Mouse (Mus musculus): ENCODE results near the gene Bean1. TPM values are rescaled to one million over a fixed set of nuclear protein-coding genes. Genes with fewer than 3 reads are reported as not detected.

Bean1 gene
- polyA plus RNA-seq, 2 experiments, result 0.02 TPM; not detected in 1

DNA sequence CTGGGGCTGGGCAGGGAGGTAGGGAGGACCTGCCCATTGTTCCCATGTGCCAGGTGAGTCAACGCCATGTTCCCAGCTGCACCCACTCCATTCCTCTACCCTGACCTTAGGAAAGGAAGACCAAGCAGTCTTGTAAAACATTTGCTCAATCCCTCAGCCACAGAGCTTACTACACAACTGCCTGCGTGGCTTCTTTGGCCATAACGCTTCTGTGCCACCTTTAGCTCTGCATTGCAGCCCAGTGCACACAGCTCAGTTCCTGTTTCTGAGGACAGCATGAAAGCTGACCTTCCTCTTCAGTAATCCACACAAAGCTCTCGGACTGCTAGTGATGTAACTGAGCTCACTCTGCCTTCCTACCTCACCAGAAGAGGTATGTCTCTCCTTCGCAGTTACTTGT is 62.7 kb downstream of the Bean1 start:
- Histone ChIP-seq H3K27ac (no peak overlapping the region), H3K4me3 (ENCODE audit: insufficient read depth in 1 of 2, low read depth in 2 of 2, low read length in 2 of 2) (no peak overlapping the region), H3K27me3 (ENCODE audit: control insufficient read depth, insufficient read depth, low read length) (no peaks in the 10 kb centered on the region), H3K9ac (replicated peaks) (no peak overlapping the region), H3K4me1 (replicated peaks; ENCODE audit: control insufficient read depth in 2 of 2, insufficient read depth in 2 of 2, low read length in 1 of 2) (peaks cover 0 to 5% of the 10 kb centered on the region in 2 experiments; a peak in 2 of 4 replicates), H3K4me2 (ENCODE audit: low read depth) (no peak overlapping the region), H3K9me3 (ENCODE audit: control insufficient read depth, low read length) (no peaks in the 10 kb centered on the region), H3K36me3 (replicated peaks; ENCODE audit: control insufficient read depth, insufficient read depth, low read depth) (peaks cover 6% of the 10 kb centered on the region; the same call in 1 of the 2 replicates)
- no peak for ATAC-seq (ENCODE audit: insufficient read depth)
- TF ChIP-seq CTCF (IDR thresholded peaks at IDR 0.05; ENCODE audit: low read depth), result no peak
- TF ChIP-seq EP300 (IDR thresholded peaks at IDR 0.05; ENCODE audit: low read depth), result no peak
- 60% methylated on average over 5 of the region's 5 CpGs for WGBS (ENCODE audit: insufficient replicate concordance)
- DNase-seq (ENCODE audit: low read depth in 3 of 3, low spot score in 3 of 3), result no peak

DNA sequence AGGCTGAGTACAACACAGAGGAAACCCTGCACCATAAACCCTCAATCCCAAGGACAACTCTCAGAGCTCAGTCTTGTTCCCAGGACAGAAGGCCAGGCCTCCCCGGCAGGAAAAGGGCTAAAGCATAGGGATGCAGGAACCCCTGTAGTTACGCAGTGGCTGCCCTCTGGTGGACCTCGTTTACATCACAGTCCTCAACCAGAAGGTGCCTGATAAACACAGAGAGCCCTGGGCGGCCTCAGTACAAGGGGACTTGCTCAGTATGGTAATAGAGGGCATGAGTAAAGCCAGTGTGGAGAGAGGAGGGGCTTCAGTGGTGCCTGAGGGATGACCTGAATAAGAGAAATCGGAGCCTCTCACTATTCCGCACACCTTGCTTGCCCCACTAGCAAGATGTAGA is 64.3 kb downstream of the Bean1 start:
- Histone ChIP-seq H3K4me1 (replicated peaks; ENCODE audit: control insufficient read depth in 2 of 2, insufficient read depth in 2 of 2, low read length in 1 of 2) (peaks cover 0 to 8% of the 10 kb centered on the region in 2 experiments; a peak in 2 of 4 replicates), H3K9me3 (ENCODE audit: control insufficient read depth, low read length) (no peaks in the 10 kb centered on the region), H3K27me3 (ENCODE audit: control insufficient read depth, insufficient read depth, low read length) (no peaks in the 10 kb centered on the region), H3K36me3 (replicated peaks; ENCODE audit: control insufficient read depth, insufficient read depth, low read depth) (no peaks in the 10 kb centered on the region; the same call in 1 of the 2 replicates), H3K9ac (replicated peaks) (no peak overlapping the region), H3K4me2 (ENCODE audit: low read depth) (no peak overlapping the region), H3K27ac (no peak overlapping the region), H3K4me3 (ENCODE audit: insufficient read depth in 1 of 2, low read depth in 2 of 2, low read length in 2 of 2) (no peak overlapping the region)
- 52% methylated on average over 6 of the region's 6 CpGs for WGBS (ENCODE audit: insufficient replicate concordance)
- ATAC-seq (ENCODE audit: insufficient read depth), result no peak
- DNase-seq (ENCODE audit: low read depth in 3 of 3, low spot score in 3 of 3), result no peak
- TF ChIP-seq CTCF (IDR thresholded peaks at IDR 0.05; ENCODE audit: low read depth) (peak; percentile 54), EP300 (IDR thresholded peaks at IDR 0.05; ENCODE audit: low read depth) (no peak)

DNA sequence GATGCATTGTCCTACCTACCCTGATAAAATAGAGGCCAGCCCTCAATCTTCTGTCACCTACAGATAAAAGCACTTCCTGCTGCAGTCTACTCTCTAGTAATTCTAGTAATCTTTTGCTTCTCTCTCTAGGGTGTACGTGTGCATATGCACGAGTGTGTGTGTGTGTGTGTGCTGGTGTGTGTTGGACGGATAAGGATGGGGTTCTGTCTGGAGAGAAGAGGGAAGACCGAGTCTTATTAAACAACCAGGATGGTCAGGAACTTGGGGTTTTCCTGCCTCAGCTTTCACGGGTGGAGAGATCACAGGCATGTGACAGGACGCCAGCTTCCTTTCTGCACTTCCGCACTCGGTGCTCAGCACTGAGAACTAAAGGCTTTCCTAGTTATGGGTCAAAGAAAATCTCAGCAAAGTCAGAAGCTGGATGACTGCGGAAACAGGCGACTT is 69.2 kb downstream of the Bean1 start:
- Histone ChIP-seq H3K9ac (replicated peaks) (no peak overlapping the region), H3K4me3 (ENCODE audit: insufficient read depth in 1 of 2, low read depth in 2 of 2, low read length in 2 of 2) (no peak overlapping the region), H3K27ac (no peak overlapping the region), H3K9me3 (ENCODE audit: control insufficient read depth, low read length) (no peaks in the 10 kb centered on the region), H3K4me1 (replicated peaks; ENCODE audit: control insufficient read depth in 2 of 2, insufficient read depth in 2 of 2, low read length in 1 of 2) (peaks cover 0 to 10% of the 10 kb centered on the region in 2 experiments; a peak in 2 of 4 replicates), H3K27me3 (ENCODE audit: control insufficient read depth, insufficient read depth, low read length) (no peaks in the 10 kb centered on the region), H3K36me3 (replicated peaks; ENCODE audit: control insufficient read depth, insufficient read depth, low read depth) (no peaks in the 10 kb centered on the region), H3K4me2 (ENCODE audit: low read depth) (no peak overlapping the region; the same call in 1 of the 2 replicates)
- peak; percentile 72 for ATAC-seq (ENCODE audit: insufficient read depth)
- TF ChIP-seq CTCF (IDR thresholded peaks at IDR 0.05; ENCODE audit: low read depth), result no peak
- TF ChIP-seq EP300 (IDR thresholded peaks at IDR 0.05; ENCODE audit: low read depth), result no peak
- WGBS (ENCODE audit: insufficient replicate concordance), result 26% methylated on average over 10 of the region's 10 CpGs
- no peak for DNase-seq (ENCODE audit: low read depth in 3 of 3, low spot score in 3 of 3)

- peaks cover 0 to 15% of the 10 kb centered on the region in 2 experiments; a peak in 2 of 4 replicates for H3K4me1 ChIP-seq (replicated peaks; ENCODE audit: control insufficient read depth in 2 of 2, insufficient read depth in 2 of 2, low read length in 1 of 2)
These were observed 71.9 kb downstream of the Bean1 start for GRCm38 (mm10) chr8:104242038-104242644.

DNA sequence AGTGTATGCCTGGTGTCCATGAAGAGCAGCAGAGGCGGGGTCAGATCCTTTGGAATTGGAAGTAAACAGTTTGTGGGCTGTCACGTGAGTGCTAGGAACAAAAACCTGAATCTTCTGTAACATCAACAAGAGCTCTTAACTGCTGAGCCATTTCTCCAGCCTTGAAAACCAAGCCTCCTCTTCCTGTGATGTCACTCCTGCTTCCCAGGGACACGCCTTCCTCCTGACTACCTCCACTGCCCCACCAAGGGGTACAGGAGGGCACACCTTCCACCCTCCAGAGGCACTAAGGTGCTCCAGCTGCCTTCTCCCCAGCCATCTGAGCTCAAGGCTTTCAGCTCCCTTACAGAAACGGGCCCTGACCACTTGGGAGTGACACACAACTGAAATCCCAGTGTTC is 76.4 kb downstream of the Bean1 start:
- Histone ChIP-seq H3K4me3 (ENCODE audit: insufficient read depth in 1 of 2, low read depth in 2 of 2, low read length in 2 of 2) (no peak overlapping the region), H3K27ac (no peak overlapping the region), H3K9me3 (ENCODE audit: control insufficient read depth, low read length) (no peaks in the 10 kb centered on the region), H3K27me3 (ENCODE audit: control insufficient read depth, insufficient read depth, low read length) (no peaks in the 10 kb centered on the region), H3K4me1 (replicated peaks; ENCODE audit: control insufficient read depth in 2 of 2, insufficient read depth in 2 of 2, low read length in 1 of 2) (peaks cover 9 to 27% of the 10 kb centered on the region in 2 experiments), H3K4me2 (ENCODE audit: low read depth) (no peak overlapping the region), H3K36me3 (replicated peaks; ENCODE audit: control insufficient read depth, insufficient read depth, low read depth) (no peaks in the 10 kb centered on the region), H3K9ac (replicated peaks) (no peak overlapping the region)
- TF ChIP-seq EP300 (IDR thresholded peaks at IDR 0.05; ENCODE audit: low read depth) (no peak), CTCF (IDR thresholded peaks at IDR 0.05; ENCODE audit: low read depth) (no peak)
- WGBS (ENCODE audit: insufficient replicate concordance), result 72% methylated on average over 4 of the region's 4 CpGs
- no peak for ATAC-seq (ENCODE audit: insufficient read depth)
- DNase-seq (ENCODE audit: low read depth in 3 of 3, low spot score in 3 of 3), result no peak

More at GRCm38 (mm10) chr8:104242038-104242644, 71.9 kb downstream of the Bean1 start:
- H3K36me3 ChIP-seq (replicated peaks; ENCODE audit: control insufficient read depth, insufficient read depth, low read depth), result no peaks in the 10 kb centered on the region
- DNase-seq (ENCODE audit: low read depth in 3 of 3, low spot score in 3 of 3), result no peak
- 54% methylated on average over 12 of the region's 12 CpGs for WGBS (ENCODE audit: insufficient replicate concordance)
- H3K9me3 ChIP-seq (ENCODE audit: control insufficient read depth, low read length), result no peaks in the 10 kb centered on the region
- H3K27ac ChIP-seq, result no peak overlapping the region
- H3K4me3 ChIP-seq (ENCODE audit: insufficient read depth in 1 of 2, low read depth in 2 of 2, low read length in 2 of 2), result no peak overlapping the region
- TF ChIP-seq EP300 (IDR thresholded peaks at IDR 0.05; ENCODE audit: low read depth), result no peak
- H3K27me3 ChIP-seq (ENCODE audit: control insufficient read depth, insufficient read depth, low read length), result no peaks in the 10 kb centered on the region
- H3K9ac ChIP-seq (replicated peaks), result no peak overlapping the region
- no peak for ATAC-seq (ENCODE audit: insufficient read depth)
- no peak overlapping the region for H3K4me2 ChIP-seq (ENCODE audit: low read depth)

Measured in liver, embryonic 14.5 days (tissue).